Mouse (Mus musculus): Measurements from ENCODE around the gene Lrrc4. TPM values are rescaled to one million over a fixed set of nuclear protein-coding genes. Genes with fewer than 3 reads are reported as not detected.

The Lrrc4 gene
- polyA plus RNA-seq (2015; fragmentation: Nextera tagmentation; extraction: Ambion mirVana) = 1.8 and 1.9 TPM in 2 replicates

DNA sequence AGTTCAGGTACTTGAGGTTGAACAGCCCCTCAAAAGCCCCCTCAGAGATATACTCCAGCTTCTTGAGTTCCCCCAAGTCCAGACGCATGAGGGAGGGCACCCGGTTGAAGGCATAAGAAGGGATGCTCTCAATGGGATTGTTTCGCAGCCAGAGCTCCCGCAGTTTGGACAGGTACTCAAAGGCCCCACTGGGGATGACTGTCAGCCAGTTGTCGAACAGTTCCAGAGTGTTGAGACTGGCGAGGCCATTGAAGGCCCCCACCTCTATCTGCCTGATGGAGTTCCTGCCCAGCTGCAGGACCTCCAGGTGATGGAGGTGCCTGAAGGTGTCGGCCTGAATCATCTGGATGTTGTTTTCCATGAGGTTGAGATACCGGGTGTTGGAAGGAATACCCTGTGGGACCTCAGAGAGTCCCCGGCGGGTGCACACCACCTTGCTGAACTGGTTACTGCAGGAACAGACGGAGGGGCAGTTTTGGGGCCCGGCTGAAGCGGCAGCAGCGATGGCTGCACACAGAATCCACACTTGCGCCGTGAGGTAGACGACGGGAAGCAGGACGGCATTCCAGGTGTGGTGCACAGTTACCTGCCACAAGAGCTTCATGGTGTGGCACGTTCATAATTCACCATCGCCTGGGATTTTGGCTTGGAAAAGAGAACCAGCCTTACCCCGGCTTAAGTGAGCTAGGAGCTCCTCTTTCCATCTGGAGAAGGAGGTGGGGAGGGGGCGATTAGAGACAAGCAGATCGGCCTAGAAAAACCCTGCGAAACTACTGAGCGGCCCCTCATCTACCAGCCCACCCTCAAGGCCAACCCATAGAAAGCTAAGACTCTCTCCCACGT is at the start of gene Lrrc4:
Lrrc4 (minus strand) TSS at position 737 of the 843 bp plus-strand sequence.
- peak within 1 kb of the TSS; percentile 74 for H3K9ac ChIP-seq
- no peak for ATAC-seq (replicated peaks; ENCODE audit: low FRiP score)
- H3K4me3 ChIP-seq (replicated peaks) = peak within 1 kb of the TSS; percentile 65
- no peak within 1 kb of the TSS; the same call in 1 of the 2 replicates for H3K27ac ChIP-seq
- H3K9me3 ChIP-seq (replicated peaks) = no peaks in the 10 kb centered on the region
- 0 out of 2 replicates have a peak, but pooled peaks cover 6% of the 10 kb centered on the region for H3K36me3 ChIP-seq
- H3K4me2 ChIP-seq = peak within 1 kb of the TSS; percentile 90
- 38% methylated on average over 27 of the region's 27 CpGs for WGBS
- H3K4me1 ChIP-seq = peaks cover 48% of the 10 kb centered on the region
- peaks cover 23% of the 10 kb centered on the region for H3K27me3 ChIP-seq

DNA sequence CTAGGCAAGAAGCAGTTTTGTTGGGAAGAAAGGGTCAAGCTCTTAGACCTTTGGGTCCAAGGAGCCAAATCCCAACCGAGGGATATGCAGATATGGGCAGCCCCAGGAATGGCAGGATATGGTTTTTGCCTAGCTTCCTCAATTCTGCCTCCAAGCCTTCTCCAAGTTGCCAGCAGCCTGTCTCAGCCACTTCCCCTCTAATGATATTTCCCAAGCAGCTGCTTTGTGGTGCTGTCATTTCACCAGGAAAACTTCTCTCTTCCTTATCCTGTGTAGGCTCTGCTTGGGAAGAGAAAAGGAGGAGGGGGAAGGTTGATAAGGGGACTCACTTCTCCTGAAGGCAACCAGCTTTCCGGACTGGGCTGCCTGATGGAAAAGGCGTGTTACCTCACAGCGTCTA is 49.4 kb upstream of the Lrrc4 start:
- Histone ChIP-seq H3K36me3 (peaks cover 63% of the 10 kb centered on the region), H3K27ac (0 out of 2 replicates have a peak overlapping the region, but pooled peaks have one; percentile 13), H3K27me3 (no peaks in the 10 kb centered on the region), H3K4me3 (replicated peaks) (no peak overlapping the region), H3K9me3 (replicated peaks) (no peaks in the 10 kb centered on the region), H3K4me2 (no peak overlapping the region), H3K9ac (no peak overlapping the region), H3K4me1 (peaks cover 6% of the 10 kb centered on the region; the same call in 1 of the 2 replicates)
- ATAC-seq (replicated peaks; ENCODE audit: low FRiP score) = no peak
- 74% methylated on average over 4 of the region's 4 CpGs for WGBS

DNA sequence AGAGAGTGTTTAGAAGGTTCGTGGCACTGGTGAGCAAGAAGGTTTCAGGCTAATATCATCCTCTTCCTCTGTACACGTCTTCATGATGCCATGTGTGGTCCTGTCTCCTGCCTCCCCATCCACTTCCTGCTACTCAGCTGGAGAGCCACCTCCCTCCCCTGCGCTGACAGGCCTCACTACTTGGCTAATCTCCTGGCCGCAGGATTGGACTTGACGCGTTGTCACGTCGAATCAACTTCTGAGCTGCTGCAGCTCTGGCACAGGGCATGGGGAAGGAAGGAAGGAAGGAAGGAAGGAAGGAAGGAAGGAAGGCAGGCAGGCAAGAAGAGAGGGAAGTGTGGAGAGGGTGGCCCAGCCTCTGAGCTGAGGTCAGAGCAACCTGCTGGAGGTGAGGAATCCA is 47.8 kb upstream of the Lrrc4 start:
- peaks cover 16% of the 10 kb centered on the region for H3K4me1 ChIP-seq
- 77% methylated on average over 8 of the region's 8 CpGs for WGBS
- H3K9ac ChIP-seq = no peak overlapping the region
- peaks cover 59% of the 10 kb centered on the region for H3K36me3 ChIP-seq
- no peak overlapping the region for H3K4me2 ChIP-seq
- H3K4me3 ChIP-seq (replicated peaks) = no peak overlapping the region
- no peaks in the 10 kb centered on the region for H3K27me3 ChIP-seq
- no peak for ATAC-seq (replicated peaks; ENCODE audit: low FRiP score)
- no peak overlapping the region for H3K27ac ChIP-seq
- H3K9me3 ChIP-seq (replicated peaks) = no peaks in the 10 kb centered on the region

DNA sequence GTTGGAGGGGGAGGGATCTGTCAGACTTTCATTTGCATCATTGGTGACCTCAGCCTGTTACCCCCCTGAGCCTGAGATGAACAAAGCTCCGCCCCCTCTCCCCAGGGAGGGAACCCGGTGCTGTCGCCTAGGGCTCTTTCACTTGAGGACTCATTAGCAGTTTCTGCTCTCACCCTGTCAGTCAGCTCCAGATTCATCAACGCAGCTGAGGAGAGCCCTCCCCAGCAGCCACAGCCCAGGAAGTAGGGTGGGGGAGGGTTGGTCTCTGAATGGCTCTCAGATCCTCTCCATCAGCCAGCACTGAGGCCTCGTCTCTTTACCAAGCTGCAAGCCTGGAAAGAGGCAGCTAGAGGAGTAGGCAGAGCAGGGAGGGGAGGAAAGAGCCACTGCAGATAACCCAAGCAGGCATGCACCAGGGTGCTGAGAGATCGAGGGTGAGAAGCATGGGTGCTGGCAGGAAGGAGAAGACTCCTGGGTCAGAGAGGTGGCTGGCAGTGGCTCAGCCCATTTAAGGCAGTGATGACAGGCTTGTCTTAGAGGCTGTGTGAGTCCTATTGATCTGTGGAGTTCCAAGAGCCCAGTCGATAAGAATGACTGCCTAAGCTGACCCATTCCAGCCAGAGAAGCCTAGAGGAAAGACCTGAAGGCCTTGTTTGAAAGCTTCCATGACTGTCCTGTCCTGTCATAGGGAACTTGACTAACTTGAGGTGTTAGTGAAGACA is 46.6 kb upstream of the Lrrc4 start:
- H3K4me2 ChIP-seq = no peak overlapping the region
- H3K27me3 ChIP-seq = no peaks in the 10 kb centered on the region
- no peak overlapping the region for H3K9ac ChIP-seq
- ATAC-seq (replicated peaks; ENCODE audit: low FRiP score) = no peak
- no peak overlapping the region for H3K27ac ChIP-seq
- peaks cover 28% of the 10 kb centered on the region for H3K4me1 ChIP-seq
- 40% methylated on average over 7 of the region's 7 CpGs for WGBS
- no peaks in the 10 kb centered on the region for H3K9me3 ChIP-seq (replicated peaks)
- H3K36me3 ChIP-seq = peaks cover 47% of the 10 kb centered on the region
- H3K4me3 ChIP-seq (replicated peaks) = no peak overlapping the region

DNA sequence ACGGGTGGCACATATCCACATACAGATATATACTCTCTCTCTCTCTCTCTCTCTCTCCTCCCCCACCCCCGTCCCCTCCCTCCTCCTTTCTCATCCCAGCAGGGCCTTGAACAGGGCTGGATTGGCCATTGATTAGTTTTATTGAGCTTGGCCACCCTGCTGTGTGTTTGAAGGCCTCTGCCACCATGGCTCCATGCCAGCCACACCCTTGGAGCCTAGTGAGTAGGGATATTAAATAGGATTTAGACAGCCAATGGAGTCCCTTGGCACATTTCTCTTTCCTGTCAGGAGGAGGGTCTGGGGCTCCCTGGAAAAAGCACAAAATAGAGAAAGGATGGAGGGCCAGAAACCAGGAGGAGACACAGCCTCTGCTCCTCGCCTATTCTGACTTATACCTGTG is 44.9 kb upstream of the Lrrc4 start:
- Histone ChIP-seq H3K36me3 (peaks cover 34% of the 10 kb centered on the region), H3K9me3 (replicated peaks) (no peaks in the 10 kb centered on the region), H3K27ac (no peak overlapping the region), H3K4me2 (no peak overlapping the region), H3K4me1 (peaks cover 29% of the 10 kb centered on the region), H3K9ac (no peak overlapping the region), H3K27me3 (no peaks in the 10 kb centered on the region), H3K4me3 (replicated peaks) (no peak overlapping the region)
- no peak for ATAC-seq (replicated peaks; ENCODE audit: low FRiP score)
- 59% methylated on average over 3 of the region's 3 CpGs for WGBS

DNA sequence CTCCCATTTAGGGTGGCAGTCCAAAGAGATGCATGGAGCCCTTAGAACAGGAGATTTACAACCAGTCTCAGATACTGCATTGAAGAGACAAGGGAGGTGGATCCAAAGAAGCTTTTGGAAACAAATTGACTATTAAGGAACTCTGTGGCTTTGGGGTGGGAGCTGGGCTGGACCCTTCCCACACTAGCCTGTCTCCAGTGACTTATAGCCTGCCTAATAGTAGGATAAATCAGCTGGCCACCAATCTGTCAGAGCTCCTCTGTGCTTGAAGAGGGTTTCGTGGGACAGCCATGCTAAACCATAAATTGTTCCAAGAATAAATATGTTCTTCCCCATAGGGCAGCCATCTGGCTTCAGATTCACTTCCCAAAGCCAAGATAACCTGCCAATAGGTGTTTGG is 43.8 kb upstream of the Lrrc4 start:
- 43% methylated on average over 1 of the region's 1 CpGs for WGBS
- Histone ChIP-seq H3K27ac (no peak overlapping the region), H3K4me2 (no peak overlapping the region), H3K27me3 (no peaks in the 10 kb centered on the region), H3K36me3 (peaks cover 31% of the 10 kb centered on the region), H3K4me1 (peaks cover 29% of the 10 kb centered on the region), H3K9ac (no peak overlapping the region), H3K4me3 (replicated peaks) (no peak overlapping the region), H3K9me3 (replicated peaks) (no peaks in the 10 kb centered on the region)
- ATAC-seq (replicated peaks; ENCODE audit: low FRiP score) = no peak

DNA sequence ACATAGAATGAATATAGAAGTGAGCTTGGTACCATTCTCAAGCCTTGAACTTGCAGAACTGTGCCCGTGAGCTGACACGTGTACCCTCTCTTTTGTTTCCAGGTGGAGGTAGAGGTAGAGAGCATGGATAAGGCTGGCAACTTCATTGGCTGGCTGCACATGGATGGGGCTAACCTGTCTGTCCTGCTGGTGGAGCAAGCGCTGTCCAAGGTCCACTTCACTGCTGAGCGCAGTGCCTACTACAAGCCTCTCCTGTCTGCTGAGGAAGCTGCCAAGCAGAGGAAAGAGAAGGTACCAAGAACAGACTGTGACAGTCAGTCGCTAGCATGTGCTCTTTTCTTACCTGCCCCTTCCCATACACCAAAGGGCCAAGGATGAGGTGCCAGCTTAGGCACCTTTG is 43.2 kb upstream of the Lrrc4 start:
- no peaks in the 10 kb centered on the region for H3K9me3 ChIP-seq (replicated peaks)
- peaks cover 29% of the 10 kb centered on the region for H3K4me1 ChIP-seq
- H3K4me3 ChIP-seq (replicated peaks) = no peak overlapping the region
- ATAC-seq (replicated peaks; ENCODE audit: low FRiP score) = no peak; the same call in 1 of the 2 replicates
- H3K9ac ChIP-seq = no peak overlapping the region
- no peak overlapping the region for H3K4me2 ChIP-seq
- H3K36me3 ChIP-seq = peaks cover 27% of the 10 kb centered on the region
- 0 out of 2 replicates have a peak overlapping the region, but pooled peaks have one; percentile 19 for H3K27ac ChIP-seq
- no peaks in the 10 kb centered on the region for H3K27me3 ChIP-seq
- WGBS = 87% methylated on average over 5 of the region's 5 CpGs

DNA sequence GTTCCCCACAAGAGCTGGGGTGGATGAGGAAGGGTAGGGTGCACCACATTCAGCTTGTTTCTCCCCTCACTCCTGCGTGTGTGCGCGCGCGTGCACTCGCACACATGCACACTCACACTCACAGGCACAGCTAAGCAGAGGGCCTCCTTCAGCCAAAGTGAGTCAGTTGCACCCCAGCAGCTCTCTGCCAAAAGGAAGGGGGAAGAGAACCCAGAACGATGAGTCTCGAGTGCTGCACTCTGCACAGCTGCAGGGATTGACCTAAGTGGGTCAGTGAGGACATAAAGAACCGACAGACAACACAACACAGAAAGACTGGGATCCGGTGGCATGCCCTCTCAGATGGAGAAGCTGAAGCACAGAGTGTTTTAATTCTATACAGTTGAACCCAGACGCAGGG is 42.5 kb upstream of the Lrrc4 start:
- Histone ChIP-seq H3K9me3 (replicated peaks) (no peaks in the 10 kb centered on the region), H3K36me3 (peaks cover 24% of the 10 kb centered on the region), H3K9ac (no peak overlapping the region), H3K4me3 (replicated peaks) (no peak overlapping the region), H3K27ac (peak overlapping the region; percentile 19; the same call in 1 of the 2 replicates), H3K4me1 (peaks cover 29% of the 10 kb centered on the region), H3K27me3 (no peaks in the 10 kb centered on the region), H3K4me2 (no peak overlapping the region)
- WGBS = 56% methylated on average over 11 of the region's 11 CpGs
- ATAC-seq (replicated peaks; ENCODE audit: low FRiP score) = no peak

DNA sequence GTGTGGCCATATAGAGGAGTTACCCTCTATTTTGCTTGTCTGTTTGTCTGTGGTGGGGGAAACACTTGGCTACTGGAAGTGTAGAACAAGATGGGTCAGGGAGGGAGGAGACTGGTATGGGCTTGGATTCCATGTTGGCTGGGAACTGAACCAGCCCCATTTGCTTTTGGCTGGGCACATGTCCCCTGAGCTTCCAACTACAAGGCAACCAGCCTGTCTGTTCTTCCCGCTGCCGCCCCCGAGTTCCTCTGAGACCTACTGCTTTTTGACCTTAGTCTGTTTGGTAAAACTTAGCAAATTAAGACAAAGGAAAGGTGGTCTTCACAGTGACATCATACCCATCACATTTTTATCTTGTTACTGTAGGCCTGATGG is 40.9 kb upstream of the Lrrc4 start:
- no peak overlapping the region for H3K9ac ChIP-seq
- ATAC-seq (replicated peaks; ENCODE audit: low FRiP score) = no peak
- peaks cover 24% of the 10 kb centered on the region for H3K36me3 ChIP-seq
- no peak overlapping the region for H3K27ac ChIP-seq
- no peaks in the 10 kb centered on the region for H3K9me3 ChIP-seq (replicated peaks)
- 90% methylated on average over 3 of the region's 3 CpGs for WGBS
- H3K4me2 ChIP-seq = no peak overlapping the region
- H3K4me3 ChIP-seq (replicated peaks) = no peak overlapping the region
- peaks cover 26% of the 10 kb centered on the region for H3K4me1 ChIP-seq
- no peaks in the 10 kb centered on the region for H3K27me3 ChIP-seq

DNA sequence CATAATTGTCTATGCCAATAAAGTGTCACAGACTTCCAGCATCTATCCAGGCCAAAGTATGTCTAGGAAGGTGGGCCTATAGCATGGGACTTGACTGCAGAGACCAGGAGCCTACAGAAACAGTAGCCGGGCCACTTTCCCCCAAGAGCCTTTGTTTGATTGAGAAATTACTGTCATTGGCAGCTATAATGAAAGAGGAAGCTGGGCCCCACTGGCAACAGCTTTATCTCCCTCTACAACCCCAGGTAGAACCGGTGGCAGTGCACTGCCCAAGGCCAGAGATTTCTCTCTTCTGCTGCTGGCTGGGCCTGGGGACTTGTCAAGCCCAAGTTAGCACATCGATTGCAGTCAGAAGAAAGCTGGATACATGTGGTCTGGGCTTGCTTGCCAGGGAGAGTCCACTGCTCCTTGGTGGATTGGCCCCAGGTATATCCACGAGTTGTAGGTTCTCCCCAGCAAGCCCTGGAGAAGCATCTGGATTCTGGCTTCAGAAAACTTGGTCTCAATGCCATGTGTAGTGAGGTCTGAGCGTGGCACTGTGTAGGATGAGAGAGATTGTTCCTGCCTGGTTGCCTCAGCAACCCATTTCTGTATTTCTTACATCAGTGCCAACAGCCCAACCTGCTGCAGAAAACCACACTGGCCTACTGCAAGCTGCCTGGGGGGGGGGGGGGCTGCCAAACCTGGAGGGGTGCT is 40.3 kb upstream of the Lrrc4 start:
- Histone ChIP-seq H3K4me3 (replicated peaks) (no peak overlapping the region), H3K4me2 (no peak overlapping the region), H3K36me3 (peaks cover 18% of the 10 kb centered on the region), H3K9ac (no peak overlapping the region), H3K9me3 (replicated peaks) (no peaks in the 10 kb centered on the region), H3K27me3 (no peaks in the 10 kb centered on the region), H3K4me1 (peaks cover 31% of the 10 kb centered on the region), H3K27ac (no peak overlapping the region)
- no peak for ATAC-seq (replicated peaks; ENCODE audit: low FRiP score)
- WGBS = 86% methylated on average over 5 of the region's 5 CpGs

DNA sequence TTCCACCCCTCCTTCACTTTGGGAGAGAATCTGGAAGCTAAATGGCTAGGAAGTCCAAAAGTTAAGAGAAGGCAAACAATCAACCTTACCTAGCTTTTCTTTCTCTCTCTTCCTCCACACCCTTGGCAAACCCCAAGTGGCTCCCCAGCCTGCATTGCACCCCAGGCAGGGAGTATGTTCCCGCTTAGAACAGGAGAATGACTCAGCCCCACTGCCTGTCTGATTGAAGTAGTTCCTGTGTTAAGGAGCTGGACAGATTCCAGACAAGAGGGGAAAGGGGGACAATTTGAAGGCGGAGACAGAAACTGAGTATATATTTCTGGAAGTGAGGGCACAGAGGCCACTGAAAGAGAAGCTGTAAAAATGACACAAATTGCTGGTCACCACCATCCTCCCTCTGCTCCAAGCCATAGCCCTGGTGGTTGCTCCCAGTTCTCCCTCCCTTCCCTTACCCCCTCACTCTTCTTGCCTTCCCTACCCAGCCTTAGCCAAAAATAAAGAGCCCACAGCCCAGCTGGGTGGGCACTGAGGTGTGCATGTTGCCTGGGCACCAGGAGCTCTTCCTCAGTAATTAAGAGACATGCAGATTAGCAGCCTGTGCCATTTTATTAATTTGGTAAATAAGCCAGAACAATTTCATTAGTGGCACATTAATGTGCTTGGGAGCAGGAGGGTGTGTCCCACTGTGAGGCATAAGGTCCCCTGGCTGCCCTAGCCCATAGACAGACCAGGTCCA is 36.1 kb upstream of the Lrrc4 start:
- Histone ChIP-seq H3K27ac (0 out of 2 replicates have a peak overlapping the region, but pooled peaks have one; percentile 11), H3K27me3 (no peaks in the 10 kb centered on the region), H3K9ac (no peak overlapping the region), H3K4me3 (replicated peaks) (no peak overlapping the region), H3K4me1 (peaks cover 11% of the 10 kb centered on the region), H3K9me3 (replicated peaks) (no peaks in the 10 kb centered on the region), H3K4me2 (no peak overlapping the region), H3K36me3 (no peaks in the 10 kb centered on the region)
- ATAC-seq (replicated peaks; ENCODE audit: low FRiP score) = no peak
- WGBS = 38% methylated on average over 2 of the region's 2 CpGs

Data from kidney, embryonic 15.5 days (tissue).